Mouse (Mus musculus) MEL (cell line): ENCODE measurements around the gene Gm10203. TPM values are rescaled to one million over a fixed set of nuclear protein-coding genes. Genes with fewer than 3 reads are reported as not detected.

Experiments
- DNase-seq: peaks from one replicate; pipeline ENCODE4 v3.0.0; 2011; ENCODE audit warnings: low read depth, low spot score
- H3K27ac ChIP-seq: 2 replicates; pipeline ENCODE4 v1.5.1; 2012; ENCODE audit warnings: low read depth, mild to moderate bottlenecking, control low read depth, low read length, moderate library complexity; ENCODE audit not compliant: control insufficient read depth
- H3K27me3 ChIP-seq, 2 experiments: fragments of 150-350 bp in 1 of 2; sonication (generic) in 1 of 2; 2 replicates each; pipeline ENCODE4 v1.6.1; 2012; ENCODE audit warnings: low read length in 2 of 2, mild to moderate bottlenecking in 2 of 2, improper control_type of control experiment in 1 of 2, moderate library complexity in 1 of 2; ENCODE audit not compliant: insufficient read depth in 2 of 2, control insufficient read depth in 1 of 2
- H3K36me3 ChIP-seq, 2 experiments: 2 replicates each; pipeline ENCODE4 v1.6.1; 2012 to 2014; ENCODE audit warnings: low read length in 2 of 2, improper control_type of control experiment in 1 of 2, inconsistent platforms in 1 of 2, mild to moderate bottlenecking in 1 of 2; ENCODE audit not compliant: insufficient read depth in 2 of 2, control insufficient read depth in 1 of 2
- H3K4me1 ChIP-seq, 2 experiments: fragments of 150-350 bp in 1 of 2; sonication (generic) in 1 of 2; 2 replicates each; pipeline ENCODE4 v1.6.1; 2012; ENCODE audit warnings: low read length in 2 of 2, improper control_type of control experiment in 1 of 2, mild to moderate bottlenecking in 1 of 2; ENCODE audit not compliant: insufficient read depth in 2 of 2, control insufficient read depth in 1 of 2
- H3K4me3 ChIP-seq, 2 experiments: fragments of 150-350 bp in 1 of 2; sonication (generic) in 1 of 2; 2 replicates each; pipeline ENCODE4 v1.5.1; 2012; ENCODE audit warnings: low read depth in 2 of 2, low read length in 2 of 2, mild to moderate bottlenecking in 2 of 2, moderate library complexity in 2 of 2, control low read depth in 1 of 2, improper control_type of control experiment in 1 of 2; ENCODE audit not compliant: control insufficient read depth in 1 of 2, insufficient read depth in 1 of 2
- H3K79me2 ChIP-seq: 2 replicates; pipeline ENCODE4 v1.6.1; 2012; ENCODE audit warnings: mild to moderate bottlenecking, low read length, moderate library complexity; ENCODE audit not compliant: control insufficient read depth, poor library complexity, insufficient read depth
- H3K9ac ChIP-seq: 2 replicates; pipeline ENCODE4 v1.6.1; 2012; ENCODE audit warnings: low read depth, mild to moderate bottlenecking, control low read depth, low read length, moderate library complexity; ENCODE audit not compliant: control insufficient read depth, poor library complexity, severe bottlenecking
- H3K9me3 ChIP-seq: fragments of 150-350 bp; sonication (generic); replicated peaks from 2 replicates; pipeline ENCODE4 v1.6.1; 2012; ENCODE audit warnings: mild to moderate bottlenecking, low read length, improper control_type of control experiment, moderate library complexity; ENCODE audit not compliant: insufficient read depth
- BHLHE40 ChIP-seq: IDR thresholded peaks from 2 replicates; pipeline ENCODE4 v1.6.1; 2012; ENCODE audit warnings: low read depth, mild to moderate bottlenecking, inconsistent platforms, low read length, improper control_type of control experiment, borderline replicate concordance
- CTCF ChIP-seq, 3 experiments: IDR thresholded peaks in 2 of 3; conservative IDR thresholded peaks in 1 of 3; 2 replicates each; pipeline ENCODE4 v1.5.1; 2011 to 2012; ENCODE audit warnings: low read length in 3 of 3, low read depth in 2 of 3, mild to moderate bottlenecking in 2 of 3, improper control_type of control experiment in 1 of 3, inconsistent platforms in 1 of 3, mixed read lengths in 1 of 3, moderate library complexity in 1 of 3; ENCODE audit not compliant: control insufficient read depth in 1 of 3, insufficient read depth in 1 of 3, poor library complexity in 1 of 3, severe bottlenecking in 1 of 3
- E2F4 ChIP-seq: IDR thresholded peaks from 2 replicates; pipeline ENCODE4 v1.6.1; 2011; ENCODE audit warnings: low read depth, low read length, improper control_type of control experiment, borderline replicate concordance
- ELF1 ChIP-seq: IDR thresholded peaks from 2 replicates; pipeline ENCODE4 v1.6.1; 2014; ENCODE audit warnings: low read depth, mild to moderate bottlenecking, inconsistent platforms, low read length, improper control_type of control experiment, moderate library complexity
- ETS1 ChIP-seq: IDR thresholded peaks from 2 replicates; pipeline ENCODE4 v1.6.1; 2012; ENCODE audit warnings: low read depth, mild to moderate bottlenecking, inconsistent platforms, low read length, improper control_type of control experiment, moderate library complexity
- GATA1 ChIP-seq: IDR thresholded peaks from 2 replicates; pipeline ENCODE4 v1.6.1; 2011; ENCODE audit warnings: low read depth, low read length, improper control_type of control experiment
- HCFC1 ChIP-seq: IDR thresholded peaks from 2 replicates; pipeline ENCODE4 v1.6.1; 2012; ENCODE audit warnings: low read depth, mild to moderate bottlenecking, inconsistent platforms, low read length, improper control_type of control experiment, moderate library complexity
- KAT2A ChIP-seq: conservative IDR thresholded peaks from 2 replicates; pipeline ENCODE4 v1.6.1; 2012; ENCODE audit warnings: low read depth, low read length, improper control_type of control experiment, inconsistent platforms
- MAX ChIP-seq: IDR thresholded peaks from 2 replicates; pipeline ENCODE4 v1.6.1; 2011; ENCODE audit warnings: low read length, improper control_type of control experiment
- MAZ ChIP-seq: IDR thresholded peaks from 2 replicates; pipeline ENCODE4 v1.6.1; 2012; ENCODE audit warnings: low read depth, mild to moderate bottlenecking, inconsistent platforms, low read length, improper control_type of control experiment
- MXI1 ChIP-seq: IDR thresholded peaks from 2 replicates; pipeline ENCODE4 v1.6.1; 2011; ENCODE audit warnings: mild to moderate bottlenecking, low read depth, low read length, improper control_type of control experiment
- MYB ChIP-seq: IDR thresholded peaks from 2 replicates; pipeline ENCODE4 v1.6.1; 2011; ENCODE audit warnings: mild to moderate bottlenecking, low read depth, low read length, improper control_type of control experiment
- NRF1 ChIP-seq: IDR thresholded peaks from 2 replicates; pipeline ENCODE4 v1.6.1; 2014; ENCODE audit warnings: low read depth, mild to moderate bottlenecking, inconsistent platforms, low read length, improper control_type of control experiment, moderate library complexity; ENCODE audit not compliant: poor library complexity, insufficient read depth, severe bottlenecking
- POLR2A ChIP-seq, 2 experiments: IDR thresholded peaks; 2 replicates each; pipeline ENCODE4 v1.6.1; 2011 to 2012; ENCODE audit warnings: low read length in 2 of 2, mild to moderate bottlenecking in 2 of 2, control low read depth in 1 of 2, improper control_type of control experiment in 1 of 2, low read depth in 1 of 2, moderate library complexity in 1 of 2; ENCODE audit not compliant: control insufficient read depth in 1 of 2, insufficient read depth in 1 of 2, poor library complexity in 1 of 2
- POLR2AphosphoS2 ChIP-seq: IDR thresholded peaks from 2 replicates; pipeline ENCODE4 v1.6.1; 2011; ENCODE audit warnings: low read length, improper control_type of control experiment
- SMC3 ChIP-seq: IDR thresholded peaks from 2 replicates; pipeline ENCODE4 v1.6.1; 2011; ENCODE audit warnings: low read depth, low read length, improper control_type of control experiment
- TAL1 ChIP-seq: IDR thresholded peaks from 2 replicates; pipeline ENCODE4 v1.6.1; 2012; ENCODE audit warnings: mild to moderate bottlenecking, inconsistent platforms, low read length, moderate library complexity, mixed read lengths
- TBP ChIP-seq: IDR thresholded peaks from 2 replicates; pipeline ENCODE4 v1.8.0; 2011; ENCODE audit warnings: low read depth, low read length, improper control_type of control experiment
- USF1 ChIP-seq: IDR thresholded peaks from 2 replicates; pipeline ENCODE4 v1.6.1; 2014; ENCODE audit warnings: low read depth, mild to moderate bottlenecking, inconsistent platforms, low read length, improper control_type of control experiment, moderate library complexity
- USF2 ChIP-seq, 2 experiments: IDR thresholded peaks; 2 replicates each; pipeline ENCODE4 v1.6.1; 2011 to 2012; ENCODE audit warnings: improper control_type of control experiment in 2 of 2, low read length in 2 of 2, borderline replicate concordance in 1 of 2, inconsistent platforms in 1 of 2, low read depth in 1 of 2, mild to moderate bottlenecking in 1 of 2; ENCODE audit not compliant: insufficient read depth in 1 of 2
- ZC3H11A ChIP-seq: IDR thresholded peaks from 2 replicates; pipeline ENCODE4 v1.6.1; 2012; ENCODE audit warnings: low read depth, mild to moderate bottlenecking, inconsistent platforms, low read length, improper control_type of control experiment
- ZKSCAN1 ChIP-seq: IDR thresholded peaks from 2 replicates; pipeline ENCODE4 v1.6.1; 2012; ENCODE audit warnings: low read depth, mild to moderate bottlenecking, inconsistent platforms, low read length, improper control_type of control experiment, moderate library complexity
- ZMIZ1 ChIP-seq: IDR thresholded peaks from 2 replicates; pipeline ENCODE4 v1.6.1; 2012; ENCODE audit warnings: low read depth, mild to moderate bottlenecking, inconsistent platforms, low read length, improper control_type of control experiment, moderate library complexity
- ZNF384 ChIP-seq: IDR thresholded peaks from 2 replicates; pipeline ENCODE4 v1.6.1; 2012; ENCODE audit warnings: low read depth, mild to moderate bottlenecking, inconsistent platforms, low read length, improper control_type of control experiment
- polyA plus RNA-seq, 2 experiments: library from polyadenylated mRNA; stranded (reverse) in 1 of 2; unstranded in 1 of 2; fragments of >175 nt in 1 of 2; fragments of >200 nt in 1 of 2; gene quantifications; 2 replicates each; pipeline versions ENCODE4 v1.2.1 to v1.2.4; 2012; ENCODE audit warnings: low replicate concordance in 2 of 2, low read depth in 1 of 2; ENCODE audit not compliant: insufficient read length in 2 of 2, insufficient read depth in 1 of 2, missing spikeins in 1 of 2
- total RNA-seq: library from RNA; depleted of rRNA; stranded (reverse); fragments of 300-350 nt; gene quantifications from 2 replicates; pipeline ENCODE4 v1.2.3, GENCODE M21; 2012

The Gm10203 gene
- total and polyA plus RNA-seq, 3 experiments, result not detected

DNA sequence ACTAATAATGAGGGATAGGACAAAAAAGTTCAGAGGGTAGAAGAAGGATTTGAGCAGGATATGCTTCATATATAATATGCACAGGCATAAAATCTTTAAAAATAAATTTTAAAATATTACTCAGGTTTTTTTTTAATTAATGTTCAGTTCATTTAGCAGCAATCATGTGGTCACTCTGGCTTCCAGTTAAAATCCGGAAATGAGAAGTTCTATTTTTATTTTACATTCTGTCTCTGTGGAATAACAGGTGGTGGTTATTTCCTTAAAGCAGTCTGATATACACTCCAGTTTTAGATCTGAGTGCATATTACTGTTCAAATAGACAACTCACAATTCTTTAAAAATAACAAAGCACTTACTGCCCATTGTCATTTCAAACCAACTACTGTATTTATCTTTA lies 35.4 kb upstream of the Gm10203 start:
- TF ChIP-seq ZMIZ1 (no peak), GATA1 (no peak), KAT2A (no peak), MAX (no peak), USF1 (no peak), ZC3H11A (no peak), POLR2A (IDR thresholded peaks at IDR 0.05; ENCODE audit: control insufficient read depth in 1 of 2, insufficient read depth in 1 of 2, low read depth in 1 of 2, low read length in 2 of 2, poor library complexity in 1 of 2) (no peak), ZNF384 (no peak), SMC3 (no peak), MAZ (no peak), POLR2AphosphoS2 (no peak)
- TF ChIP-seq, all 39 proteins: peak for 0
- H3K9ac ChIP-seq, result no peak overlapping the region
- H3K4me3 ChIP-seq, result no peak overlapping the region
- no peak for DNase-seq
- H3K36me3 ChIP-seq, result no peaks in the 10 kb centered on the region; a peak in 1 of 4 replicates
- no peak overlapping the region for H3K27ac ChIP-seq
- H3K79me2 ChIP-seq, result no peaks in the 10 kb centered on the region
- H3K27me3 ChIP-seq, result no peaks in the 10 kb centered on the region; a peak in 1 of 4 replicates
- H3K4me1 ChIP-seq, result no peaks in the 10 kb centered on the region
- no peaks in the 10 kb centered on the region for H3K9me3 ChIP-seq

DNA sequence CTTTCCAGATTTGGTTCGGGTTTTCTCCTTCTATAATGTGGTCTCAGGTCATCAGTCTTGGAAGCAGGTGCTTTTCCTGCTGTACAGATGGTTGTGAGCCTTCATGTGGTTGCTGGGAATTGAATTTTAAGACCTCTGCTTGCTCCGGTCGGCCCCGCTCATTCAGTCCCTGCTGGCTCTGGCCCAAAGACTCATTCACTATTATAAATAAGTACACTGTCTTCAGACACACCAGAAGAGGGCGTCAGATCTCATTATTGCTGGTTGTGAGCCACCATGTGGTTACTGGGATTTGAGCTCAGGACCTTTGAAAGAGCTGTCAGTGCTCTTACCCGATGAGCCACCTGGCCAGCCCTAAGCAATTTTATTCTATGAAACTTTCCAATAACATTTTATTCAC lies 34.6 kb upstream of the Gm10203 start:
- H3K27ac ChIP-seq, result no peak overlapping the region
- H3K79me2 ChIP-seq, result no peaks in the 10 kb centered on the region
- H3K27me3 ChIP-seq, result no peaks in the 10 kb centered on the region; a peak in 1 of 4 replicates
- no peak overlapping the region for H3K9ac ChIP-seq
- no peaks in the 10 kb centered on the region for H3K4me1 ChIP-seq
- H3K4me3 ChIP-seq, result no peak overlapping the region
- no peaks in the 10 kb centered on the region for H3K9me3 ChIP-seq
- H3K36me3 ChIP-seq, result no peaks in the 10 kb centered on the region; a peak in 1 of 4 replicates
- TF ChIP-seq HCFC1, result no peak
- TF ChIP-seq MYB, result no peak
- TF ChIP-seq GATA1, result no peak
- TF ChIP-seq MXI1, result no peak
- TF ChIP-seq ZKSCAN1, result no peak
- TF ChIP-seq NRF1, result no peak
- TF ChIP-seq MAZ, result no peak
- no peak for TF ChIP-seq E2F4
- TF ChIP-seq TAL1, result no peak
- no peak for TF ChIP-seq TBP
- TF ChIP-seq POLR2AphosphoS2, result no peak
- TF ChIP-seq CTCF (IDR thresholded peaks at IDR 0.05 in 2 of 3, conservative IDR thresholded peaks at IDR 0.05 in 1 of 3; ENCODE audit: control insufficient read depth in 1 of 3, insufficient read depth in 1 of 3, low read depth in 2 of 3, low read length in 3 of 3, poor library complexity in 1 of 3, severe bottlenecking in 1 of 3), result no peak; a peak in 1 of 6 replicates
- TF ChIP-seq BHLHE40, result no peak
- no peak for TF ChIP-seq POLR2A (IDR thresholded peaks at IDR 0.05; ENCODE audit: control insufficient read depth in 1 of 2, insufficient read depth in 1 of 2, low read depth in 1 of 2, low read length in 2 of 2, poor library complexity in 1 of 2)
- no peak for TF ChIP-seq USF2 (IDR thresholded peaks at IDR 0.05; ENCODE audit: borderline replicate concordance in 1 of 2, insufficient read depth in 1 of 2, low read depth in 1 of 2, low read length in 2 of 2)
- no peak for TF ChIP-seq MAX
- no peak for TF ChIP-seq ELF1
- no peak for TF ChIP-seq ETS1
- no peak for DNase-seq
